Mouse (Mus musculus) brown adipose tissue, adult 24 weeks (tissue): Measurements from ENCODE around the gene Krt77. TPM values are rescaled to one million over a fixed set of nuclear protein-coding genes. Genes with fewer than 3 reads are reported as not detected.
A peak's percentile ranks its signal among the peaks of the same experiment; 100 is the strongest.

Experiments used
- H3K27ac ChIP-seq: fragments of 200-500 bp; replicated peaks from 2 replicates; pipeline ENCODE4 v1.5.1; 2012; ENCODE audit warnings: low read depth, mild to moderate bottlenecking, low read length
- H3K4me1 ChIP-seq: fragments of 200-500 bp; 2 replicates; pipeline ENCODE4 v1.6.1; 2012; ENCODE audit warnings: low read length, mixed read lengths; ENCODE audit not compliant: control insufficient read depth, insufficient read depth, insufficient read length
- H3K4me3 ChIP-seq: fragments of 200-500 bp; 2 replicates; pipeline ENCODE4 v1.5.1; 2012; ENCODE audit warnings: low read depth, mild to moderate bottlenecking, low read length, moderate library complexity; ENCODE audit not compliant: insufficient read depth
- polyA plus RNA-seq: library from polyadenylated mRNA; stranded (reverse); fragments of >200 nt; gene quantifications from 2 replicates; pipeline ENCODE4 v1.2.4, GENCODE M21; 2012; ENCODE audit not compliant: missing spikeins, insufficient read depth, insufficient read length

The Krt77 gene
- polyA plus RNA-seq, result 1.1 and 2.2 TPM in 2 replicates

DNA sequence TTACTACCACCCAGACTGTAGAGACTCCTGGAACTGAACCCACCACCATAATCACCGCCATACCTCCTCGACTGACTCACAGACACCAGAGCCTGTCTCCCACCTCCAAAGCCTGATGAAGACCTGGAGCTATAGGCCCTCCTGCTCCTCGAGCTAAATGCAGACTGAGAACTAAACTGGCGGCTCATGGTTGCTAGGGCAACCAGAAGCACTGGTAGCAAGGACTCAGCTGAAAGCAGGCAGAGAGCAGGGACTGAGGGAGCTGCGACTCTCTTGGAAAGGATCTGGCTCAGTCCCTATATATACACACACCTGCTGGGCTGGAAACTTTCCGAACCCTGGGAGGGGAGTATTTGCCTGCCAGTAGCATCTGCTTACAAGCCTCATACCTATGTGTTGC, at the start of gene Krt77:
Gene Krt77 (minus strand): TSS at position 275 of the 400 bp plus-strand sequence.
- H3K4me1 ChIP-seq, result no peaks in the 10 kb centered on the region
- H3K4me3 ChIP-seq, result no peak within 1 kb of the TSS
- no peak within 1 kb of the TSS for H3K27ac ChIP-seq

DNA sequence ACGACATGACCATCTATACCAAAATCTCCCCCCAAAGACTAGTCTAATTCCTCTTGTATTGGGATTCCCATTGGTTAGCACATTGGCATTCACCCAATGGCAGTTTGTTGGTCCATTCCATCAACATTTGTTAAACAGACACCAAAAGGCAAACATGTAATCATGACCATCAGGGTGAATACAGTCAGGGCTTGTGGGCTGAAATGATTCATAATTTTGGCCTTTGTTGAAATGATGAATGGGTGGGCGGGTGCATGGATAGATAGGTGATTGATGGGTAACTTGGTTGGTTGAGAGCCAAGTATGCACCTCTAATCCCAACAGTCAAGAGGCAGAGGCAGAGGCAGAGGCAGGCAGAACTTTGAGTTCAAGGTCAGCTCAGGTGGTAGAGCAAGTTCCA, 46.6 kb upstream of the Krt77 start:
- no peak overlapping the region for H3K4me3 ChIP-seq
- H3K27ac ChIP-seq, result no peak overlapping the region
- no peaks in the 10 kb centered on the region for H3K4me1 ChIP-seq

DNA sequence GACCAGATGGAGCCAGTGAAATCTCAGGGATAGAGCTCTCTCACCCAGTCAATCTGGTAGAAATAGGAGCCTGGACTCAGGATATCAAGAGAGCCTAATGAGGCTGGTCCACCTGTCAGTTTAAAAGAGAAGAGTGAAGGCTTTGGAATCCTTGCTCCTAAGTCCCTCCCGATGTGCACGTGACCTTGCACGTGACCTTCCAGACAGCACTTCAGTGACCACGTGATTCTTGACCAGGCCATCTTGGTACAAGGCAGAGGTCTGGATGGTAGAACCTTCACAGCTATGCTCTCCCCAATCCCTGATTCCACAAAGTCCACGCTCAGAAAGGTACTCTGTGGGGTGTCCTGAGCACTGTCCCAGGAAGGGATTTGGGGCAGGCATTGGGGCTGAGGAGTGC, 35.3 kb upstream of the Krt77 start:
- no peak overlapping the region for H3K27ac ChIP-seq
- H3K4me3 ChIP-seq, result no peak overlapping the region
- H3K4me1 ChIP-seq, result no peaks in the 10 kb centered on the region

DNA sequence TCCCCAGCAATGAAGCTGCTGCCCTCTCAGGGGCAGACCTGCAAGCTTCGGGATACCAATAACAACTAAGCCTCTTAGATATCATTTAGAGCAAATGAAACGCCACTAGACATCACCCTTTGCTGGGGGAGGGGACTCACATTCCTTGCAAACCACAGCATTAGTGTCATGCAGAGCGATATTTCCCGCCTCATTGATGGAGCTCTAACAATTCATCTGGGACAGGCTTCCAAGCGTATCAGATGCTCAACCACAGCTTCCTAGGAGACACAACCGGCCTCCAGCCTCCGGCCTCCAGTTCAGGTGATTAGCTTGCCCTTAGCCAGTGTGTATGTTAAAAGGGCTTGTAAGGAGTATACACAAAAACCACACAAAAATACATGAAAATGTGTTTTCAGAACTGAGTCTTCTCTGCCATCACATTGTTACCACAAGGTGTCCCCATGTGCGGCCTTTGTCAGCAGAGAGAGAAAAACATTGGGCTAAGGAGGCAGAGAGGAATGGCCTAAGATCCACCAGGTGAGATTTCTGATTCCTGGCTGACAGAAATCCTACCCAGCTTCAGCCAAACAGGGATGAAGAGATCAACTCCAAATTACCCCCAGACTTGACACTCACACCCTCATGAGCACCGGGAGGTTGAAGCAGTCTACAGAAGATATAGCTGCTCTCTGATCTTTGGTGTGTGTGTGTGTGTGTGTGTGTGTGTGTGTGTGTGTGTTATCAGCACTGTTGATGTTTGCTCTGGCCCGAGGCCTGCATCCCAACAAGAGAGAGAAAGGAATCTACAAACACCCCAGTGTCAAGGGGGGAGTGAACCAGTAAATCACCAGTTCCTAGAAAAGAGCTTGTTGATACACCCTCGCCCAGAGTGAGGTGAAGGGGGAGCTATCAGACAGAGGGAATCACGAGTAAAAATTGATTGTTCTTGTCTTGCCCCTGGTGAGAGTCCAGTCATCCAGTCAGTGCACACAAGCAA, 33.0 kb upstream of the Krt77 start:
- H3K4me1 ChIP-seq, result no peaks in the 10 kb centered on the region
- no peak overlapping the region for H3K27ac ChIP-seq
- no peak overlapping the region for H3K4me3 ChIP-seq

DNA sequence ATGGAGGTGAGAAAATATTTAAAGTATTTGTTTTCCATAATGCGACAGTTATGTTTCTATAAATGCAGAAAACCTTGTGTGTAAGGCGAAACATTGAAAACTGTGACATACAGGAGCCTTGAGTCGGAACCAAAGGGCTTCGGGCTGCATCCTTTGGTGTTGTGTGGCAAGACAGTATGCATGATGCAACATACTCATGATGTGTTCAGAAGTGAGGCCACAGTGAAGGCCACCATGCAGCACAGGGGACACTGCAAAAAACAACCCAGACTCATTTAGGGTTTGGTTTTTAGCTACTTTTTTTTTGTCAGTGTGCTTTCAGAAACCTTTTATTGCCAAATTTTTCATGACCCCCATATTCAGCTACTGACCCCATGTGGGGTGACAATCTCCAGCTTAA, 25.7 kb upstream of the Krt77 start:
- no peak overlapping the region for H3K27ac ChIP-seq
- H3K4me1 ChIP-seq, result no peaks in the 10 kb centered on the region
- no peak overlapping the region for H3K4me3 ChIP-seq

DNA sequence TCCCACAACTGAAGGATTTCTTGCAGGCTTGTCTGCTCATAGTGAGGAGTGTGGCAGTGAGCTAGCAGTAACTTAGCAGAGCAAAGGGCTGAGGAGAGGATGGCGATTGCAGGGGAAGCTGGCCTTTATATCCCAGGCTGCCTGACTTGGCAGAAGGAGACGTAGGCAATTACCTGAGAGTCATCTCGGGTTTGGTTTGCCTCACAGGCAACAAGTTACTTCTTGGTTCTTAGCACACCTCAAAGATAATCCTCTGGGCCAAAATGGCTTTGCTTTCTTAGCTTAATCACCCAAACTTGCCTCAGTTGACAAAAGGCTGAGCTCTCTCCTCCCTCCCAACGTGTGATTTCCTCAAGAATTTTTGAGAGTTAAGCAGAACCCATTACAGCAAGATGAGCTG, 23.3 kb upstream of the Krt77 start, which contains the start of gene Krt76:
Gene Krt76 (minus strand): TSS at position 101 of the 400 bp plus-strand sequence.
- no peak within 1 kb of the TSS for H3K27ac ChIP-seq
- H3K4me1 ChIP-seq, result no peaks in the 10 kb centered on the region
- no peak within 1 kb of the TSS for H3K4me3 ChIP-seq

DNA sequence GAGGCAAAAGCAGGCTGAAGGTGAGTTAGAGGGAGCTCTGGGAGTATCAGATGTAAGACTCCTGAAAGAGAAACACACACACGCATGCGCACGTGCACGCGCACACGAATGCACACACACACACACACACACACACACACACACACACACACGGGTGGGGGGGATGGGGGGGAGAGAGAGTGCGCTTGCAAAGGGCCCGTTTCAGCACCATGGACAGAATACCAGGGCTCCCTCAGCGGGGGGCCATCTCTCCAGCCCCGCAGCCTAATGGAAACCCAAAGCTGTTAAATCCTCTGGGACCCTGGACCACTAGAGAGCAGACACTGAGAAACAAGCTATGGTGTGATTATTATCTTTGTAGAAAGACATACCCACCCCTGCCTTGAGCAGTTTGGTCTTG, 10.3 kb upstream of the Krt77 start:
- H3K4me1 ChIP-seq, result no peaks in the 10 kb centered on the region
- H3K4me3 ChIP-seq, result no peak overlapping the region
- H3K27ac ChIP-seq, result no peak overlapping the region

DNA sequence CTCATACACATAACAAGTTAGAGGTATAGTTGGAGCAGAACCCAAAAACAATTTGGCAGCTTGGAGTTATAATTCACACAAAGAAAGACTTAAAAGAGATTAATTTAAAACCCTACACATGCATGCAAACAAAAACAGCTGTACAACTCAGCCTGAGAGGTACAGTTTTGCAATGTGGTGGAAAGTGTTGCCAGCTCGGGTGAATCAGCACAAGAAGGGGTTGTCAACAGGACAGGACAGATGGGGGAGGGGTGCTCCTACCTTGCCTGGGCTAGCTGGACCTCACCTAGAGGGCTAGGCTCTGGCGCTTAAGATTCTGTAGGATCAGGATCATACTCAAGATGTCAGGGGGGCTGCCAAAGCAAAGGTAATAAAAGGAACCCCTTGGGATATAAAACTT, 8.5 kb upstream of the Krt77 start:
- Histone ChIP-seq H3K4me1 (no peaks in the 10 kb centered on the region), H3K4me3 (no peak overlapping the region), H3K27ac (no peak overlapping the region)

DNA sequence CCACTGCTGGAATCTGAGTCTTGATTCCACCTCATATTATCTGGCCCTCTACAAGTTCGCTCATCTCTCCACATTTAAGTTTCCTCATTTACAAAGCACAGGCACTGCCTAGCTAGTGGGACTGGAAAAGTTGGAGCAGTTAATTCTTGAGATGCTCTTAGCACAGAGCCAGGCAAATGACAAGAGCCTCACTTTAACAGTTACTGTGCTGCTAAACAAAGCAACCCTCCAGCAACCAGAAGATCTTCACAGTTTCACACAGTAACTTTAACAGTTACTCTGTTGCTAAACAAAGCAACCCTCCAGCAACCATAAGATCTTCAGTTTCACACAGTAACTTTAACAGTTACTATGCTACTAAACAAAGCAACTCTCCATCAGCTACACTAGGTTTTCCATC, 4.9 kb upstream of the Krt77 start:
- no peaks in the 10 kb centered on the region for H3K4me1 ChIP-seq

DNA sequence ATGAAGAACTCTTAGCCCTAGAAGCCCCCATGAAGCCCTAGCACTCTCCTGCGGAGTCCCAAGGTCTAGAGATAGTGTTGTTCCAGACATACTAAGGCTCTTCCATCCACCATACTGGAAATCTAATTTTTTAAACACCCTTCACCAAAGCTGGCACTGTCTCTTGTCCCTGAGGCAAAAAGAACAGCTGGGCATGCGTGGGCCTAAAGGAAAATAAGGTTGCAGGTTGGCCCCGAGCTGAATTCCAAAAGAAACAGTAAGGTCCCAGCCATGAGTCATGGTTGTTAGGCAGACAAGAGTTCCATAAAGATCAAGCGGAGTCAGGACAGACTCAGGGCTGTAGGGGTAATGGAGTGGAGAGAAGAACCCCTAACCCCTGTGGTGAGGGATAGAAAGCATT, 3.7 kb upstream of the Krt77 start:
- H3K4me1 ChIP-seq, result no peaks in the 10 kb centered on the region
- no peak overlapping the region for H3K4me3 ChIP-seq
- no peak overlapping the region for H3K27ac ChIP-seq

More for the DNA sequence above, 4.9 kb upstream of the Krt77 start:
- no peak overlapping the region for H3K4me3 ChIP-seq
- H3K27ac ChIP-seq, result no peak overlapping the region

DNA sequence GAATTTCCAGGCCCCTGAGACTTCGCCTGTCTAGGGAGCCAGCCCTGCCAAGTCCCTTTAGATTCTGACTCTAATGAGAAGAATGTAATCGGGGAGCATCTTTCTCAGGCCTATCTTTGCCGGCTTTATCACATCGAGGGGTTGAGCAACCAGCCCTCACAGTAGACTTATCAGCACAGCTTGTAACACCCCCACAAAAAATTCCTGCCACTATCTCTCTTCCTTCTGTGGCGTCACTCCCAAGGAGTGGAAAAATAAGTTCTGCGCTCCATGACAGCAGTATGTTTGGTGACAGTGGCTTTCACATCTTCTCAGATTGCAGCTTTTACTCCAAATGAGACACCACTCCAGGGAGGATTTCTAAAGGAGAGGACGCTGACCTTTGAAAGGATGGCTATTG, 2.8 kb downstream of the Krt77 start:
- no peak overlapping the region for H3K4me3 ChIP-seq
- H3K4me1 ChIP-seq, result no peaks in the 10 kb centered on the region
- no peak overlapping the region for H3K27ac ChIP-seq

DNA sequence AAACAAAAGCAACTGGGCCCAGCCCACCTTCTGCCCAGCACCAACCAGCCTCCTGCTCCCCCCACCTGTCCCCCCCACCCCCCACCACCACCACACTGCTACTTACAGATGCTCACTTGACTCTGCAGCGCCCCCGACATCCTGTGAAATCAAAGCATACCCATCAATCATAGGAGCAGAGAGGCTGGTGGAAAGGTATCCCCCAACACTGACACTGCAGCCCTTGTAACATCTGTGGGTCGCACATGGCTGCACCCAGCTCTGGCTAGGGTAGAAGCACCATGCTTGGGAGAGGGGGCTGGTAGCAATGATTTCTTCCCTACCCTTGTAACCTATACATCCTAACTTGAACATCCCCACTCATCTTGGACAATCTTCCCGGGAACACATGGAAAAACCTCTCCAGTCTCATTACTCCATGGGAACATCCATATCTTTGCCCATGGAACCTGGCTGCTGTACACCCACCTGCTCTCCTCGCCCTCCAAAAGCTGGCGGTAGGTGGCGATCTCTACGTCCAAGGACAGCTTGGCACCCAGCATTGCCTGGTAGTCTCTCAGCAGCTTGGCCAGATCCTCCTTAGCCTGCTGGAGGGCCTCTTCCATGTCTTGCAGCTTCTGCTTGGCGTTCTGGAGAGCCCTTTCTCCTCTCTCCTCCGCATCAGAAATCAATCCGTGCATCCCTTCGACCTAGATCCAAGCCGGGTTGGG, 8.9 kb downstream of the Krt77 start:
- Histone ChIP-seq H3K4me1 (0 out of 2 replicates have a peak, but pooled peaks cover 3% of the 10 kb centered on the region), H3K4me3 (no peak overlapping the region)

DNA sequence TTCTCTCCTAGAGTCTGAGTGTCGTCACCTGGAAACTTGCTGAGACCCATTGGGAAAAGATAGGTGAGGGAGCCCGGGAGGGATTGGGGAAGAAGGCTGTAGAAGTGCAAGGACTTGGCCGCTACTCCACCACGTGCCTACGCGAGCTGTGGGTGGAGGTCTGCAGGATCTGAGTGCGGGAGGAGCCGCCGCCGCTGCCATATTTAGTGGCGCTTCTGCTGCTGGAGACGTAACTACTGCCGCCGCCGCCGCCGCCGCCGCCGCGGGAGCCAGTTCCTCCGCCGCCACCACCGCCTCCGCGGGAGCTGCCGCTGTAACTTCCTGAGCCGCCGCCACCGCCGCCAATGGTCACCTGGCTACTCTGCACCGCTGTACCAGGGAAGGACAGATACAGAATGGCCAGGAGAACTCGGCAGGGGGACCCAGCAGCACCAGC, 9.8 kb downstream of the Krt77 start:
- H3K4me1 ChIP-seq, result 0 out of 2 replicates have a peak, but pooled peaks cover 3% of the 10 kb centered on the region
- peak overlapping the region; percentile 49 for H3K4me3 ChIP-seq
- H3K27ac ChIP-seq, result no peak overlapping the region

More for the DNA sequence above, 8.9 kb downstream of the Krt77 start:
- no peak overlapping the region for H3K27ac ChIP-seq

DNA sequence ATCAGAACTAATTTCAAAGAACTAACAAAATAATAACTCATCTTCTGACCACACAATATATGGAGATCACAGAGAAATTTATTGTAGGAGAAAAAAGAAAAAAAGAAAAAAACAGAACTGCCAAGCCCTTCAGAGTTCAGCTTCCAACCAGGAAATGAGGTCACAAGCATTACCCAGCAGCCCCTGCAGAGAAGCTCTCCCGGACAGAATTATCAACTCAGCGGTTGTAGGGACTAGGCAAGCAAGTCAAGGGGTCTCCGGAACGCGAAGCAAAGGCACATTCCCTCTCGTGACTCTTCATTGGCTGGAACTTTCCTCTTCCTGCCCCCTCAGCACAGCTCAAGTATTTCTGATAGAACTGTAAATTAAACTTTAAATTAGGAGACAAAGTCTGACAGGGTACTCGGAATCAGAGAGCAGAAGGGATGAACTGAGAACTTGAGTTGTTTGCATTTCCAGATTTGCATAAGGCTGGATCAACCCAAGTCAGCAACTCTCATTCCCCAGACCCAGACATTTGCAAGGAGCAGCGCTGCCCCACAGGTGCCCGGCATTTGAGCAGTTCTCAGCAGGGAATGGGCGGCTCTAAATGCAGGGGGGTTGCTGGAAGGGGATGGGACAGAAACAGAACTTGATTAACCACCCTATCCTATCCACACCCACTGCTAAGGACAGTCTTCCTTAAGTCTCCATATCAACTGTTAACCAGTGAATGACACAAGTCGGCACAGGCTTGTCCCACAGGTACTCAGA, 10.7 kb downstream of the Krt77 start:
- Histone ChIP-seq H3K4me3 (peak overlapping the region; percentile 17; the same call in 1 of the 2 replicates), H3K27ac (no peak overlapping the region), H3K4me1 (0 out of 2 replicates have a peak, but pooled peaks cover 3% of the 10 kb centered on the region)

DNA sequence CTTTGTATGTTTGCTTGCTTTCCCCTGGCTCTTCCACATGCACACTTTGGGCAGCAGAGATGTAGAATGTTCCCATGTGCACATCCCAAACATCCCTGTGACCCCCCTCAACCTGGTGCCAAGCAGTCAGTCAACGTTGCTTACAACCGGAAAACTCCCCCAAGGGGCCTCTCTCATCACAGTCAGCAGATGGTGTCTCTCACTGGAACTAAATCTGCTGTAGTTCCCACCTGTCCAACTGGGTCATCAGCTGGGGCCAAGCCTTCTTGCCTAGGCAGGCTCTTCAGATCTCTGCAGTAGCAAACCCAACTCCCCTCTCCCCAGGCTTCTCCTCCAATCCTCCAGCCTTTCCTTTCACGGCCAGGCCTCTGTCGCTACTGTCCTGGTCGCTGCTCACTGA, 12.8 kb downstream of the Krt77 start:
- Histone ChIP-seq H3K27ac (no peak overlapping the region), H3K4me1 (0 out of 2 replicates have a peak, but pooled peaks cover 3% of the 10 kb centered on the region), H3K4me3 (no peak overlapping the region)
